Mouse (Mus musculus): ENCODE measurements at regions not wholly inside any gene's neighbourhood (a gene's known extent, or its start where the extent isn't known, plus 50 kb on each side); places are given as distances from the start of the nearest gene placed in this dataset.
A peak's percentile ranks its signal among the peaks of the same experiment; 100 is the strongest.
"Not testable (repeated sequence)": the region's sequence is repeated elsewhere in the genome, so short reads cannot be mapped to it uniquely, and the experiment has no call there.

DNA sequence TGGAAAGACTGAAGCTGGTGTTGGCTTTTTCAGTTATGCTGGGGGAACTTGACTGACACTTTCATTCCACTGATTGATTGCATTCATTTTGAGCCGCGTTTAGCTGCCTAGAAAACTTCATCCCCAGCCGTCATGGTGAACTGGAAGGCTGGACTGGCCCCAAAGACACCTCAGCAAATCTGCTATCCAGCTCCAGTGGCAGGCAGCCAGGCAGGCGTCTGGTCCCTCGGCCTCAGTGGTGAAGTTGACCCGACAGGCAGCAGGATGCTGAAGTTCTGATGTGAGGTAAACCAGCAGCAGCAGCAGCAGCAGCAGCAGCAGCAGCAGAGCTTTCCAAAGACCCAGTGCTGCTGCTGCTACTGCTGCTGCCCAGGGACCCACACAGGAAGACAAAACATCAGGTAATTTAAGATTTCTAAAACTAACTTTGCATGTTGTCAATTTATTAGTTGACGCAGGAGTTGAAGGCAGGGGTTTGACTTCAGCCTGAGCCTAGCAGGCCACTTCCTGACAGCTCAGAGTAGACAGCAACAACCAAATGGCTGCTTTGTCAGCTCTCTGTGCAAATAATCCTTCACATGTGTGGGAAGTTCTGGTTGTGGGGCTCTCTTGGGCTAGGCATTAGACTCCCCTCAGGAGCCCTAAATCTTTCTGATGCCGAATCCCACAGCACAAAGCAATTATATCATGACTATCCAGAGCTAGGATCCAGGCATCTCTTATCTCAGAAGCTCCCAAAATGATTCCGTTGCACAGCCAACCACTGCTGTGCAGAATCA lies 200.4 kb upstream of the Nhs start:
- intact Hi-C loops (cut with DNase I), result no loop called here
- no peak for DNase-seq (ENCODE audit: low spot score in 2 of 2)

DNA sequence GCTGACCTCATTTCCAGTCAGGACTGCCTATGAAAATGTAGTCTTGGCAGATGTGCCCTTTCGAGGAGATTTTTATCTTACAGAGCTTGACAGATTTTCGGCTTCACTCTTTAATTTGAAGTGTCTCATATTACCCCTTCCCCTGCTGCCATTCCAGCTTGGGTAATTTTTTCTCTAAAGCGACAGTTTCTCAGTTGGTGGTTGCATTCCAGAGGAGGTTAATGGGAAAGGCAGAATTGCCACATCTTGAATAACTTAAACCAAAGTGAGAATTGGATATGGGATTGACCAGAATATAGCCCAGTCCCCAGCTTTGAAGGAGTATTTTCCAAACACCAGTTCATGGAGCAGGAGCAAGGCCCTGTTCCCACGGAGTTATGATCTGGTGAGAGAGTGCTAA lies 188.8 kb upstream of the Nhs start:
- intact Hi-C loops (cut with DNase I), result no loop called here
- no peak for DNase-seq (ENCODE audit: low spot score in 2 of 2)

DNA sequence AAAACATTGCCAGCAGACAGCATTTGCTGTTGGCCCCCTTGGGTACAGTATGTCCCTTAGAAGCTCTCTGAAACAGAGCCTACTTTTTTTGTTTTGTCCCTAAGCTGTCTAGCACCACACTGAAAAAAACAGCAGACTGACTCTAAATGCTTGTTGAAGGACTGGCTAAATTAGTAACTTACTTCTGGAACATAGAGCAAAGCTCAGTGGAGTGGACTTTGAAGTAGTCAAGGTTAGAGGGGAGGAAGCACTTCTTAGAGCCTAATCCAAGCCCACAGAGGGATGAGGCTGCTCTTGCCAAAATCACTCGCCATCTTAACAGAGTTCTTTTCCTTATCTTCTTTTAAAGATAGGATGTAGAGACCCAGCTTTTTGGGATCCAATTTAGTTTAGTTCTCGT lies 188.4 kb upstream of the Nhs start:
- intact Hi-C loops (cut with DNase I), result no loop called here
- no peak for DNase-seq (ENCODE audit: low spot score in 2 of 2)

DNA sequence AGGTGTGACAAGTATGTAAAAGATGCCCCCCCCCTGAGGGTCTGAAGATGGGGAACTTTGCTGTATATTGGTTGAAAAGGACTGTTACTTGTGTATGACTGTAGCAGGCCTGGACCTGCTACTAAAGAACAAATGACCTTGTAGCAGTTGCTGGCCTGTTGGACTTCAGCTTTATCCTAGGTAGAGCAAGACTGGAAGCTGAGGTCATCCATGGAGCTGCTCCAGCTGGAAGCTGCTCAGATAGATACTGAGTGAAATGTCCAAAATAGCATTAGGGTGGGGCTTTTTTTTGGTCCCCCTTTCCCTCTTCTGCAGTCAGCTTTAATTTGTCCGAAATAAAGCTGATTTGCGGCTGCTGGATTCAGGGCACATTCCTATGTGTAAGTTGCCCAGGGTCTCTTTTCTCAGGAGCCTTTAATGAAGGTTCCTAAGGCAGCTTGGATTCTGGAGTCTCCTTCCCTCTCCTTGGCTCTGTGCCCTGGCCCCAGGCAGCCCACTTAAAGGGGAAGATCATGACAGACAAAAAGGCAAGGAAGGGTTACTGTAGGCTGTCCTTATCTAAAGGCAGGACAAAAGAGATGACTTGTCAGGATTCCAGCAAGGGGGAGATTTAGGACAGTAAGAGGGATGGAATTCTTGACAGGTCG lies 186.1 kb upstream of the Nhs start:
- intact Hi-C loops (cut with DNase I), result no loop called here
- no peak for DNase-seq (ENCODE audit: low spot score in 2 of 2)

DNA sequence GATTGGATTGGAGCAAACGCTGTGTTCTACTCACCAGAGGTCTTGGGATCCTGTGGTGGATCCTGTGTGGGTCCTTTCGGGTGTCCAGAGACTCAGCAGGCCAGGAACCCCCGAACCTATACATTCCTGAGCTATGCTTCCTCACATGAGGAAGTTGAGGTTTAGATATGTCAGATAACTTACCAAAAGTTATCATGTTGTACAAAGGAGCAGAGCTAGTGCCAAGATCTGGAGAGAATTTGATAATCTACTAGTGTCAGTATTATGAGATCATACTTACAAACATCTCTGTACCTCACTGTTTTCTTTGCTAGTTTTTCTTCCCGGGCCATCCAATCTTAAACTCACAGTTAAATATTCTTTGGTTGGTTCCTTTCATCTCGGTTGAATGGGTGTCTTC lies 172.6 kb upstream of the Nhs start:
- intact Hi-C loops (cut with DNase I), result no loop called here
- DNase-seq (ENCODE audit: low spot score in 2 of 2), result no peak

DNA sequence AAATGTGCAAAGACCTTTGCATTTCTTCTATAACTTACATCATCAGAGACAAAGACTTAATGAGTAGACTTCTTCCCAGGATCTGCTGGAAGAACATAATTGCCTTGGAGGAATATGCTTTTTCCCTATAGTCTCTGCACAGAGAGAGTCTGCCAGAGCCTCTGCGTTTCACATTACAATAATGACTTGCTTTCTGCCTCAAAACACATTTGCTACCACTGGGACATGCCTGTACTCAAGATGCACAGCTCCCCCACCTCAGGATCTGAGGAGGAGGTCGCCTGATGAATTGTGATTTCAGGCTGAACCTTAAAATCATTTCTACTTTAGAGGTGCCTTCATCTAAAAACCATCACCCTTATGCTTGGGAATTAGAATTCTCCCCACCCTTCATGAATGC lies 148.1 kb upstream of the Nhs start:
- intact Hi-C loops (cut with DNase I), result no loop called here
- no peak for DNase-seq (ENCODE audit: low spot score in 2 of 2)

DNA sequence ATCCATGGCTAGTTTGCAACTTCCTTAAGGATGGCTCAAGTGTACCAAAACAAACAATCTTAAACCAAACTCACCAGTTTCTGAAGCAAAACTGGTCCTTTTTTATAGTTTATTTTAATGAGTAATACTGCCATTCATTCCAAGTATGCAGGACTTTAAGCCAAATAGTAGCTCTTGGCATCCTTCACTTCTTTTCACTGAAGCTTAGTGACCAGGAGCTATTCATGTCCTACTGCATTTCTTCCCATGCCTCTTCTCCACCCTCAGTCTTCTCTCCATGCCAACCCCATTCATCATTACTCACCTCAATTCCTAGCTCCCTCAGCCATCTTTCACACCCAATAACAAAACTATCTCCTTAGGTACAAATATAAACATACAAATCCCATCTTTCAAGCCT lies 144.6 kb upstream of the Nhs start:
- DNase-seq (ENCODE audit: low spot score in 2 of 2), result no peak
- intact Hi-C loops (cut with DNase I), result no loop called here

DNA sequence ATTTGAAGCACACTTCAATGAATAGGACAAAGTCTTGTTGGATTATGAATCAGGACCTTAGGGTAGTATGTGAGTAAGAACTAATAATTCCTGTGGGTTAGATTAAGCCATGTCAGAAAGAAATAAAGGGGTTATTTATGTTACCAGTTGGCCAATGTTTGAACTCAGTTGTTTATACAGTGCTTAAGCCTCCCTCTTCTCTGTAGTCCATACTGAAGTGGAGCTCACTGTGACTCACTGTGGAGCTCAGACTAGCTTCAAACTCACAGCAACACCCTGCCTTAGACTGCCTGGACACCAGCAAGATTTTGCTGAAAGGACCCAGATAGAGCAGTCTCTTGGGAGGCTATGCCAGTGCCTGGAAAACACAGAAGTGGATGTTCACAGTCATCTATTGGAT lies 143.3 kb upstream of the Nhs start:
- intact Hi-C loops (cut with DNase I), result no loop called here

DNA sequence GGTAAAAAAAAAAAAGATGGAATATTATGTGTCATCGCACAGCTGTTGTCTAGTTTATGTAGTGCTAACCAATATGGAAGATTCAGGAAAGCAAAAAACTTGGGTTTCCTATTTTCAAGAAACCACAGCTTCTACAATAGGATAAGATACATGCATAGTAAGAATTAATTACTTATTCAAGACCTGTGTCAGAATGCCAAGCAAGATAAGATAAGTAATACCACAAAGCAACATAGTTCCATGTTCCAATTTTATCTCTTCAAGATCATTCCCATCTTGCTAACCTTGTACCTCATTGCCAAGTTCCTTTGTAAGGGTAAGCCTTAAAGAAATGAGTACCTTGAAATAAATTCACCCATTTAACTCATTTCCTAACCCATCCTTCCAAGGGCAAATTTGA lies 131.7 kb upstream of the Nhs start:
- intact Hi-C loops (cut with DNase I), result no loop called here

More for the DNA sequence above, 143.3 kb upstream of the Nhs start:
- no peak for DNase-seq (ENCODE audit: low spot score in 2 of 2)

DNA sequence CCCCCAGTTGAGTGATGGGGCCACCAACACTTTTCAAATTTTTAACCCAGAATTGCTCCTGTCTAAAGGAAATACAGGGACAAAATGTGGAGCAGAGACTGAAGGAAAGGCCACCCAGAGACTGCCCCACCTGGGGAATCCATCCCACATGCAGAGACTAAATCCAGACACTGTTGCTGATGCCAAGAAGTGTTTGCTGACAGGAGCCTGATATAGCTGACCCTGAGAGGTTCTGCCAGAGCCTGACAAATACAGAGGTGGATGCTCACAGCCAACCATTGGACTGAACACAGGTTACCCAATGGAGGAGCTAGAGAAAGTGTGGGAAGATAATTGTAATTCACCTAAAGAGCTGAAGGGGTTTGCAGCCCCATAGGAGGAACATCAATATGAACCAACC lies 126.6 kb upstream of the Nhs start:
- DNase-seq (ENCODE audit: low spot score in 2 of 2); intact Hi-C loops (cut with DNase I): not testable (repeated sequence)

More for the DNA sequence above, 131.7 kb upstream of the Nhs start:
- DNase-seq (ENCODE audit: low spot score in 2 of 2), result no peak

DNA sequence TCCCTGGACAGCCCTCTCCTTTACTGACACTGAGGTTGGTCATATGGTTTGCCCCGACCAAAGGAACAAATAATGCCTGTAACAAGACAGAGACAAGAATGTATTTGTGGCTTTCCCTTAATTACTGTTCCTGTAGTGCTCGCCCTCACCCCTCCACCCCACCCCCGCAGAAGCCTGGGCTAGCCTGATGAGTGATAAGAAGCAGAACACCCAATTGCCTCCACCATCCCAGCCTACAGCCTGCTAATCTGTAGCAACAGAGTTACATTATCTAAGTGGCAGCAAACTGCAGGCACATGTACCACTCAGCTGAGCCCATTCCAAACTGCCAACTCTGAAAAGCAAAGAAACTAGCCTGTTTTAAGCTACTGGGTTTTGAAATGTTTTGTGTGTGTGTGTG lies 124.7 kb upstream of the Nhs start:
- DNase-seq (ENCODE audit: low spot score in 2 of 2), result no peak
- intact Hi-C loops (cut with DNase I), result no loop called here

DNA sequence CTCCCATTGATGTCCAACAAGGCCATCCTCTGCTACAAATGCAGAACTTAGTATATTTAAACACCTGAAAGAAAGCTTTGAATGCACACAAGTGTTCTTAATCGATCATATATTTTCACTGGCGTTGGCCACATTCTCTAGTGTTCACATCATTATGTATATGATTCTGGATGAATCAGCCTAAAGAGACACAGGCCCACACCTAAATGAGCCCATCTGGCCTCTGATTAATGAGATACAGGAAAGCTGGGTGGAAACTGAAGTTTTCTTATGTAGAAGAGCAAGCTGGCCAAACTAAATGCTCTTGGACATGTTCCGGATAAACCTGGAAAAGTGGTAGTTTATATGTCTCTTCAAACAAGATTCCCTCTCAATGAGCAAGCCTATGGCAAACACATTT lies 123.2 kb upstream of the Nhs start:
- intact Hi-C loops (cut with DNase I), result no loop called here
- DNase-seq (ENCODE audit: low spot score in 2 of 2), result no peak

DNA sequence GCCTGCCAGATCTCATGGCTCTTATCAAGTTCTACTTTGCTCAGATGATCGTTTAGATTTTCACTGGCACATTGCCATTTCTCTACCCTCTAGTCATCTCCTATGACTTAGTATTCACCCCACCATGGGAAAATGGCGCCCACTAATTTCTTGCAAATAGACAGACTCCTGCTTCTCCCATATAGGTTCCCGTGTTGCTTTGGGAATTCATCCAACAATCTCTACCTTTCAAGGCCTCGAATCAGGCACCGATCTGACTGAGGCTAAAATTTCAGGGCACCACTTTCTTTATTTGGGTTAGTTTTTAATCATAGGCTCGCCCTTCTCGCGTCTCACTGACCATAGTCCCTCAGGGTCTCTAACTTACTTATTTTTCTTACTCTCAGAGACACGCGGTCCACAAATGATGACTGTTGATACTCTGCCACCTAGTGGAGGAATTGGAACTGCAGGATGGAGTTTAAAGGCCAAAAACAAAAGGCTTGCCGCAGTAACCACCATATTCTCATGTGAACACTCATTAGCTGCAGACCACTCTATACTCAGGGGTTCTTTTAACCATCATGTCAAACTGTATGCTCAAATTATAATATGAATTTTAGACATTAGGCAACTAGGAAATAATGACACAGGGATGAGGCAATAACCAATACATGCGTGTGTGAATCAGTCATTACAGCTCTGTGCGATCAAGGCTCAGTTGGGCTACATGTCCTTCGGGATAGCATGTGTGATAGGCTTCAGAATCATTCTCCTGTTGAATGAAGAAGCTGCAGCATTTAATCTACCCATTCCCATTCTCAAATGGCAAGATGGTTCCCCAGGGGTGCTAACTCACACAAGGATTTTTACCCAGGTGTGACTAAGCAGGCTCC lies 119.5 kb upstream of the Nhs start:
- intact Hi-C loops (cut with DNase I), result loop anchor here (2.0 kb wide), 1 partner anchor 312 kb away; no protein-coding TSS in a partner anchor
- DNase-seq (ENCODE audit: low spot score in 2 of 2), result peak; percentile 53 to 72

DNA sequence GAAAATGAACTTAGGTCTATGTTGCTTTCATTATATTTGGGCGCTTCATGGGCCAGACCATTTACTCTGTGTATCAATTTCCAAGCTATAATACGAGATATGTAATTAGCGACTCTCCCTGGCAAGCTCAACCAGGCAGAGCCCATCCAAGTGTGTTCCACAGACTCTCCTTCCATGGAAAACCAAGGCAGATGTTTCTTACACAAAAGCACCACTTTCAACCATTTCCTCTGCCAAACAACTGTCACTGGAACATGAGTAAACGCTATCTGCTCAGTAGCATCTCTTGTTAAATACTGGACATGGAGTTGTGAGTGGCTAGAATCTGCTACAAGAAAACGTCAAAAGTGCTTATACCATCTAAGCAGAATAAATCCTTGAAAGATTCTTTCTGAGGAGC lies 115.1 kb upstream of the Nhs start:
- intact Hi-C loops (cut with DNase I), result no loop called here

DNA sequence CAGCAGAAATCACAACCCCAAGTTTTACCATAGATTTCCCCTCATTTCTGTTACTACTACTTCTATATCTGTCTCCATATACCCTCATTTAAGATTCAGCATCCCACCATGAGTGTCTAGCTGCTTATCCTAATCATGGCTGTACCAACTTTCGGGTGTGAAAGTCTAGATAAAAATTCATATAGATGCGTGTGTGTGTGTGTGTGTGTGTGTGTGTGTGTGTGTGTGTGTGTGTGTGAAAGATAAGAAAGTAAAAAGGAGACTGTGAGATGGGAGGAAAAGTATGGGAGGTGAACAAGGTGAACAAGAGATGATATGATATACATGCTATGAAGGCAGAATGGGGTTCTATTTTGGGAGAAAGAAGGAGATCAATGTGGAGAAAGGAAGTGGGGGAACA lies 111.7 kb upstream of the Nhs start:
- no peak for DNase-seq (ENCODE audit: low spot score in 2 of 2)
- intact Hi-C loops (cut with DNase I), result no loop called here

More for the DNA sequence above, 115.1 kb upstream of the Nhs start:
- no peak for DNase-seq (ENCODE audit: low spot score in 2 of 2)

DNA sequence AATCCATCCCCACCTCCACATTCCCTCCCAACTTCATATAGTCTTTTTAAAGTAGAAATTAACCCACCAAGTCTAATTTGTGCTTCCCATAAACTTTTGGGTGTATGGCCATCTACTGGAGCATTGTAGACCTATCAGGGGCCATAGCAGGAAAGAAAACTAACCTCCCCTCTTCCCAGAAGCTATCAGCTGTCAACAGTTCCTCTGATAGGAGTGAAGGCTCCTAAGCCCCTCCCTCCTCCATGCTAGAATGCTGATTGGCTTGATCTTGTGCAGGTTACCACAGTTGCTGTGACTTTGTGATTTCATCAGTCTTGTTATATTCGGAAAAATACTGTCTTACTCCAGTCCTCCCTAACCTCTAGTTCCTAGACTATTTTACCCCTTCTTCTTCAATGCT lies 109.4 kb upstream of the Nhs start:
- DNase-seq (ENCODE audit: low spot score in 2 of 2), result no peak
- intact Hi-C loops (cut with DNase I), result loop anchor here (10.0 kb wide), 1 partner anchor 104 kb away; no protein-coding TSS in a partner anchor

DNA sequence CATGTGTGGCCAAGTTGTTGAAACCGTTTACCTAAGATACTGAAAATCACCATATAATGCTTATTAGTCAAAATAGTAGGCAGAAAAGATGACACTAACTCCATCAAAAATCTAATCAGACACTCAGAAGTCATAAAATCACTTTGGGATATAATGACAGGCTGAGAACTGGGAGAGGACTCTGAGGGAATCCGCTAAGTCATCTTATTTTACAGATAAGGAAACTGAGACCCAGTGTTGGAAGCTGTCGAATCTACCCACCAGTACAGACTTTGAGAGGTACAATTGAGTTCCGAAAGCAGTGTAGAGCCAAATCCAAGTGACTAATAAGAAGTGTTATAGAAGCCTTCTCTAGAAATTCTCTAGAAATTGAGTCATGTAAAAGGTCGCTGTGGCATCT lies 108.6 kb upstream of the Nhs start:
- intact Hi-C loops (cut with DNase I), result loop anchor here (10.0 kb wide), 1 partner anchor 103 kb away; no protein-coding TSS in a partner anchor
- DNase-seq (ENCODE audit: low spot score in 2 of 2), result no peak

DNA sequence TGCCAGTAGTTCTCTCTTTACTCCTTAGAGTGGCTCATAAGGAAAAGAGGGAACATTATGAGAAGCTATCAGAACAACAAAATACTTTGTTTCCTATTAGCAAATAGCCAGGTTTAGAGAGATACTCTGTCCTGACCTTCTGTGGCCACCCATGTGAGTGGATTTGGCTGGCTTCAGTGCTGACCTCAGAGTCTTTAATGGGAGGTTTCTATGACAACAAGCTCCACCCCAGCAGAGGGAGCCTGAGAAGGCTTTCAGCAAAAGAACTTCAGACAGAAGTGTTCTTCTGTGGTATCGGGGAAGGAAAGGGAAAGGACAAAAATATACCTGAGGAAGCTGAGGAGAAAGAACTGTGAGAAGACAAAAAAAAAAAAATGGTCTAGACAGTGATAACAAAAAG lies 108.1 kb upstream of the Nhs start:
- intact Hi-C loops (cut with DNase I), result loop anchor here (10.0 kb wide), 1 partner anchor 103 kb away; no protein-coding TSS in a partner anchor

DNA sequence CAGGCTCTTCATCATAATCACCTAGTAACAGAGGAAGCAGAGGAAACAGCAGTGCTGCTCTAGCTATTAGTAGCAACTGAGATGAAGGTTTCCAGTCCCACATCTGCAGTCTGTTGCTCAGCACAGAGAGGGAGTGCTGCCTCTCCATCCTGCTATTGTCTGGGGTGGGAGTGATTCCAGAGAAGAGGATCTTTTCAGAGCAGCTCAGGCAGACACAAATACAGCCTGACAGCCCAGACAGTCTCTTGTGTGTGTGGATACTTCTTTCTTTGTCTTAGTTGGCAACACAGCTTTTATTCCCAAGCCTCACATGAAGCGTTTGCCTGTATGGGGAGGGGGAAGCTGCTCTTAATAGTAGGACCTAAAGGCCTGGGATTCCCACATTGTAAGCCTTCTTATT lies 107.2 kb upstream of the Nhs start:
- DNase-seq (ENCODE audit: low spot score in 2 of 2), result no peak
- intact Hi-C loops (cut with DNase I), result loop anchor here (10.0 kb wide), 1 partner anchor 102 kb away; no protein-coding TSS in a partner anchor

More for the DNA sequence above, 108.1 kb upstream of the Nhs start:
- no peak for DNase-seq (ENCODE audit: low spot score in 2 of 2)

DNA sequence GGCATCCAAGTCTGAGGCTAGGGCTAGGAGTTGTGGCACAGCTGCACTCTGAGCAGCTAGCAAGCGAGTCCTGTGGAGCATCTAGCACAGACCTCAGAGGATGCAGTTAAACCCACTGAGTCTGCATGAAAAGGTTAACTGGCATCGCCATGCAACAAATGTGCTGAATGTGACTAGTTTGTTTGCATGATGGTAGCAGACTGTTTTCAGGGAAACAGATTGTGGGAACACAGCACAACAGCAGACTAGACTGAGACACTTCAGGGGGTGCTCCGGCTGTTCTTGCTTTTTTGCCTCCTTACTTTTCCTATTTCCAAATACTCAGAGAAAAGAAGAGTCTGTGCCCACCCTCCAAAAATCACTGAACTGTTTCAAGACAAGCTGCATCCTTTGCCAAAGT lies 97.9 kb upstream of the Nhs start:
- intact Hi-C loops (cut with DNase I), result no loop called here
- DNase-seq (ENCODE audit: low spot score in 2 of 2), result no peak
